Mouse (Mus musculus) adrenal gland, postnatal 0 days (tissue): ENCODE measurements around the gene Mrpl19. TPM values are rescaled to one million over a fixed set of nuclear protein-coding genes. Genes with fewer than 3 reads are reported as not detected.

Experiments used
- polyA plus RNA-seq: library from polyadenylated mRNA; unstranded; fragments of >200 nt; fragmentation: Nextera tagmentation; extraction: Ambion mirVana; gene quantifications from 2 replicates; pipeline ENCODE4 v1.2.1, GENCODE M21; 2015

The Mrpl19 gene
- polyA plus RNA-seq, result 33.6 and 43.8 TPM in 2 replicates

DNA sequence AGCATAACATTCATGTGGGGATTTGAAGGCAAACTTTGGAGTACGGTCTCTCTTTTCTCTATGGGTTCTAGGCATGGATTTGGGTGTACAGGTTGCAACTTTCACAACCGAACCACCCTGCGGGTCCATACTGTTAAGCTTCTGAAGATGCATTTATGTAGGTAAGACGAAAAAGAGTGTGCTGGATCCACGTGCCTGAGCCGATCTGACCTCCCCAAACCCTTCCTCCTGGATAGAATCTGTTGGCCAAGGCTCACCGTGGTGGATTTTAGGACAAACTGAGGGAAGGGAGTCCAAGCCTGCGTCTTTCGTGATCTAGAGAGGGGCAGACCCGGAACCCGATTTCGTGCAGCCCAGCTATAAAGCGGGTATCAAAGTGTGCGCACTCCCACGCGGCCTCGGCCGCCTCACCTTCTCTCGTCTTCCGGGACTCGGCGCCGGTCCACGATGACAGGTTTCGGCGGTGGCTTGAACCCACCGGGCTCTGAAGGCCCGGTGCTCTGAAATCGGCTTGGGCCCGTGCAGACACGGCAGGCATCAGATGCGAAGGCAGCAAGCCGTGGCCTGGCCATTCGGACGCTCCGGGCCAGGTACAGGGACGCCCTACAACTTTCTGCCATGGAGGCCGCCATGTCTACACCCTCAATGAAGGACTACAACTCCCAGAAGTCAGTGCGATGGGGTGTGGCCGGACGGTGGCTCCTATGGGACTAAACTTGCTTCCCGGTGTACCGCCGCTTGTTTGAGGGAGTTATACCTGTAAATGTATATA is at the start of gene Mrpl19:
Mrpl19 (minus strand) TSS at position 663 of the 772 bp plus-strand sequence.

DNA sequence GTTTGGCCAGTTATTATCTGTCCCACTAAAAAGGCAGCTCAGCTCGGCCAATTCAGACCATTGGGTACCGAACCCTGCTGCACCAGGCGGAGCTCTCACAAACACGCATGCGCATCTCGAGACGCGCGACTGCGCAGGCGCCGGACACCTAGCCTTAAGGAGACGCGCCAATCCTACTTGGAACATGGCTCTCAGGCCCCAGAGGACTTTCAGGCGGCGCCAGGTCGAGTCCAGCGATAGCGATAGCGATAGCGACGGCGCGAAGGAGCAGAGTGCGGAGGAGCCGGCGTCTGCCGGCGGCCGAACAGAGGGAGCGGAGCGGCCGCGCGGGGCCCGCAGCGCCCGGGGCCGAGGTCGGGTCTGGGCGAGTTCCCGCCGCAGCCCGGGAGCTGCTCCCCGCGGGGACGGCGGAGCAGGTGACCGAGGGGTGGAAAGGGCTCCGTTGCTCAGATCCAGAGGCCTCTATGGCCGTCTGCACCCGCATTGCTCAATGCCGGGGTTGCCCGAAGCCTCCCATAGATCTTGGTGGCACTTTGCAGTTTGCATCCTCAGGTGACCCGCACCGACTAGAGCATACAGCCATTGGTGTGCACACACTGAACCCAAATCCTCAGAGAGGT is 42.1 kb downstream of the Mrpl19 start, which contains the start of gene Gcfc2:
Gcfc2 (plus strand) TSS at position 147 of the 620 bp plus-strand sequence.

Other genes with a start within 250 kb of the Mrpl19 start
- gene Gcfc2, start 42.3 kb downstream of the Mrpl19 start, polyA plus RNA-seq, result 2.2 and 6.3 TPM in 2 replicates
- gene Eva1a, start 75.1 kb upstream of the Mrpl19 start, polyA plus RNA-seq, result 3.9 and 4.5 TPM in 2 replicates